Comparison of ENCODE assay signal across 8 mouse cellular contexts in the genomic region with DNA sequence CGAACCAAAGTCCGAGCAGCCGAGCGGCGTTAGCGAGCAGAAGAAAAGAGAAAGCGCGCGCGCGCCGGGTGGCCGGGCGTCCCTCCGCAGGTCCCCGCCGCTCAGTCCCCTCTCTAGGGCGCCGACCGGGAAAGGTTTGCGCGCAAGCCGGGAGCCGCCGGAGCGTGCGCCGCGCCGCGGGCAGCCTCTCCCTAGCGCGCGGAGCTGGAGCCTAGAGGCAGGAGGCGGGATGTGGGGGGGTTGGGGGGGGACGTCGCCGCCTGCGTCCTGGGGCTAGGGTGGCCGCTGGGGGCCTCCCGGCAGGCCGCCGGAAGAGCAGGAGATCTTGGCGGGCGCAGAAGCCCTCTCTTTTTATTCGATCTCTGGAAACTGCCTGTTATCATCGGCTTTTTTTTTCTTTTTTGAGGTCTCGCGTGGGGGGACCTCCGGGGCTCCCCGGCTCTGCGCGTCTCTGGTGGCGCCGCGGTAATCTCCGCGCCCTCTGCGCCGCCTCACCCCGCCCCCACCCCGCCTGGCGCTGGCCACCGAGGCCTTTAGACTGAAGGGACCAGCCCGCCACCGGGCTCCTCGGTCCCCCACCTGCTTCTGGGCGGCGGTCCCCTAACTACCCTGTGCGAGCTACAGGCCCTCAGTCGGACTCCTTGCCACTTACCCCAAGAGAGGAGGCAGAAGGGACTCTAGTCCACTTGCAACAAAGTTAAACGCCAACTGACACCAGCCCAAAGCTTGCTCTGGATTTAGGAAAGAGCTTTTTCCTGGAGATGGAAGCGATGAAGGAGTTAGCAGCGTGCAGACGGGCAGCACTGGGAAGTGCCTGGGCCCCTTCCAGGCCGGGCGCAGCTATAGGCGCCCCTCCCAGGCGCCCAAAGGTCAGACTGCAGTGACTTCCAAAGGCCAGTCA. TPM values are rescaled to one million over a fixed set of nuclear protein-coding genes. Genes with fewer than 3 reads are reported as not detected.
A peak's percentile ranks its signal among the peaks of the same experiment; 100 is the strongest.
DNase-seq lines count a peak whose midpoint lies in the region; ATAC-seq and TF ChIP-seq lines count a peak whose summit lies in the region.

A gene (minus strand): TSS at position 776 of the 901 bp plus-strand sequence.

- TF ChIP-seq EP300 in liver, postnatal 0 days (IDR thresholded peaks at IDR 0.05; ENCODE audit: low read depth): no peak

- no peaks in the 10 kb centered on the region for H3K9me3 ChIP-seq in kidney, postnatal 0 days (replicated peaks; ENCODE audit: low read length)
- H3K9me3 ChIP-seq in liver, postnatal 0 days (ENCODE audit: low read length): no peaks in the 10 kb centered on the region

- H3K4me1 ChIP-seq in kidney, postnatal 0 days (replicated peaks; ENCODE audit: insufficient read depth, low read length): peaks cover 6% of the 10 kb centered on the region; the same call in 1 of the 2 replicates
- 0 out of 2 replicates have a peak, but pooled peaks cover 3% of the 10 kb centered on the region for H3K4me1 ChIP-seq in liver, postnatal 0 days (ENCODE audit: insufficient read depth)

- H3K9ac ChIP-seq in kidney, postnatal 0 days (ENCODE audit: low read depth, low read length): peak within 1 kb of the TSS; percentile 66
- H3K9ac ChIP-seq in liver, postnatal 0 days (replicated peaks): no peak within 1 kb of the TSS

- peak within 1 kb of the TSS; percentile 77 for H3K27ac ChIP-seq in kidney, postnatal 0 days
- no peak within 1 kb of the TSS for H3K27ac ChIP-seq in liver, postnatal 0 days (ENCODE audit: low read depth)

- WGBS in kidney, postnatal 0 days: 2% methylated on average over 56 of the region's 79 CpGs
- WGBS in liver, postnatal 0 days (ENCODE audit: insufficient replicate concordance): 3% methylated on average over 61 of the region's 79 CpGs

- peak; percentile 39; the same call in 1 of the 2 replicates for ATAC-seq in common myeloid progenitor, adult 5-6 weeks (replicated peaks; ENCODE audit: low read depth, poor library complexity, severe bottlenecking)
- ATAC-seq in kidney, postnatal 0 days (replicated peaks; ENCODE audit: low FRiP score, low read depth): peak; percentile 84
- no peak for ATAC-seq in liver, postnatal 0 days

- TF ChIP-seq CTCF in kidney, postnatal 0 days (IDR thresholded peaks at IDR 0.05; ENCODE audit: low read depth): no peak
- TF ChIP-seq CTCF in liver, postnatal 0 days (IDR thresholded peaks at IDR 0.05; ENCODE audit: low read depth): no peak

- DNase-seq in left cerebral cortex, adult 18-20 months (ENCODE audit: low spot score in 2 of 2): peak; percentile 46 to 48
- no peak for DNase-seq in left cerebral cortex, adult 11 months (ENCODE audit: low spot score)
- DNase-seq in gastrocnemius, postnatal 25 days: peak; percentile 62
- peak; percentile 79 for DNase-seq in kidney, postnatal 0 days (ENCODE audit: low spot score)
- DNase-seq in liver, postnatal 0 days: peak; percentile 23
- DNase-seq in right cerebral cortex, postnatal 10 days (ENCODE audit: low spot score in 2 of 2): peak; percentile 39 to 59
- DNase-seq in cerebellum, adult 11 months: no peak

- H3K4me2 ChIP-seq in kidney, postnatal 0 days (ENCODE audit: low read length): peak within 1 kb of the TSS; percentile 69
- peak within 1 kb of the TSS; percentile 77 for H3K4me2 ChIP-seq in liver, postnatal 0 days (ENCODE audit: low read depth, low read length)

- peak within 1 kb of the TSS; percentile 63 for H3K4me3 ChIP-seq in kidney, postnatal 0 days (replicated peaks; ENCODE audit: low read depth, low read length)
- H3K4me3 ChIP-seq in liver, postnatal 0 days (ENCODE audit: low read depth, low read length): peak within 1 kb of the TSS; percentile 53

- no peaks in the 10 kb centered on the region for H3K27me3 ChIP-seq in kidney, postnatal 0 days (ENCODE audit: insufficient read depth, low read length)
- peaks cover 44% of the 10 kb centered on the region for H3K27me3 ChIP-seq in liver, postnatal 0 days (ENCODE audit: insufficient read depth, low read length)

- H3K36me3 ChIP-seq in kidney, postnatal 0 days (ENCODE audit: insufficient read depth, low read length): no peaks in the 10 kb centered on the region
- H3K36me3 ChIP-seq in liver, postnatal 0 days (replicated peaks; ENCODE audit: insufficient read depth, low read length): no peaks in the 10 kb centered on the region

RNA-seq across cellular contexts. Expression of the gene that starts here (rescaled TPM):
- 1 to 10 TPM; 5.4 to 5.7 TPM for total RNA-seq in left cerebral cortex, adult 18-20 months (2021)
- 0.23 TPM in 1 of 2 replicates, not detected in the other for total RNA-seq in common myeloid progenitor, adult 5-6 weeks (2017)
- 10 to 100 TPM; 25.6 to 27.9 TPM for total RNA-seq in gastrocnemius, postnatal 25 days (2021)
- 4.8 and 5.1 TPM in 2 replicates for polyA plus RNA-seq in kidney, postnatal 0 days (2015; fragmentation: Nextera tagmentation; extraction: Ambion mirVana)
- 0.12 and 0.17 TPM in 2 replicates for polyA plus RNA-seq in liver, postnatal 0 days (2015; fragmentation: Nextera tagmentation; extraction: Ambion mirVana)

Comparison
In these comparisons a context has a peak if more than half of its experiments do, and no peak if none do; other contexts are left out.
1. DNase-seq: peak in left cerebral cortex, adult 18-20 months (2 of 2), gastrocnemius, postnatal 25 days (single experiment), kidney, postnatal 0 days (single experiment) and right cerebral cortex, postnatal 10 days (2 of 2); none in left cerebral cortex, adult 11 months (single experiment) and cerebellum, adult 11 months (single experiment).
2. Peak in ATAC-seq in common myeloid progenitor, adult 5-6 weeks; RNA of the gene not detected or under 1 TPM.
3. Peak in DNase-seq, H3K4me3 ChIP-seq and H3K4me2 ChIP-seq in liver, postnatal 0 days; RNA of the gene not detected or under 1 TPM.